Mouse (Mus musculus): ENCODE results near the gene Rplp2. TPM values are rescaled to one million over a fixed set of nuclear protein-coding genes. Genes with fewer than 3 reads are reported as not detected.

Gene Rplp2
- total and polyA plus RNA-seq, 2 experiments from 2014 or later, result 249 to 839 TPM

DNA sequence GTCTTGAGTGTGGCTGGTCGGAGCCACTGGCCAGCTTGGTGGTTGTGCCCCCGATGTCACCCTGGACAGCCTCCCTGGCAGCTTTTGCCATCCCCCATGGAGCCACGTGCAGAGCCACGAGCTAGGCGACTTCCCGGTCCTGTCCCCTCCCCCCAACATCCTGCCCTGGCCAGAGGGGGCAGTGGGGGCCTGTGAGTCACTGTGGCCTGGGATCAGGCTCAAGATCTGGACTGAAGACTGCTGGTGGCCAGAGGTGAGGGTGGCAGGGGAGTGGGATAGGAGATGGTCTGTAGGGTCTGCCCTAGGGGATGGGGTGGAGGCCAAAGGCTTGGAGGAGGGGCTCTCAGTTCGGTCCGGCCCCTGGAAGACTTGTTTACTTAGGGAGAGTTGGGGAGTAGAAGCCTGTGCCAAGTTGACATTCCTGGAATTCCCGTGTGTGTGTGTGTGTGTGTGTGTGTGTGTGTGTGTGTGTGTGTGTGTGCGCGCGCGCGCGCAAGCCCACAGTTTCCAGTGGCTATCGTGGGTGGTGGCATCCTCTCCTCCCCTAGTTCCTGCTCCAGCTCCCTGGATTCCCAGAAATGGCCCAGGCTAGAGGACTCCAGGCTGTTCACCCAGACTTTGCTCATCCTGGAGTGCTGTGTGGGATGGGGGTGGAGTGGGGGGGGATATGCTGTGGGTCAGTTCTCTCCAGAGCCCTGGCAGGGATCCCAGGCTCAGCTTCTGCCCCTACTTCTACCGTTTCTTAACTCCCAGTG lies 29.2 kb downstream of the Rplp2 start:
- DNase-seq (ENCODE audit: low spot score), result peak; percentile 50
- H3K4me2 ChIP-seq (ENCODE audit: low read depth, low read length), result peak overlapping the region; percentile 77
- WGBS, result 6% methylated on average over 17 of the region's 17 CpGs
- peak; percentile 41; the same call in 1 of the 2 replicates for TF ChIP-seq CTCF (IDR thresholded peaks at IDR 0.05; ENCODE audit: low read depth)
- H3K27me3 ChIP-seq (ENCODE audit: insufficient read depth, low read length), result no peaks in the 10 kb centered on the region
- H3K36me3 ChIP-seq (ENCODE audit: insufficient read depth, low read length), result peaks cover 9% of the 10 kb centered on the region
- peak; percentile 8; the same call in 1 of the 2 replicates for ATAC-seq
- H3K4me1 ChIP-seq (ENCODE audit: insufficient read depth, low read length), result peaks cover 18% of the 10 kb centered on the region
- no peak overlapping the region; the same call in none of the 2 replicates for H3K9ac ChIP-seq (replicated peaks; ENCODE audit: low read length)
- 0 out of 2 replicates have a peak overlapping the region, but pooled peaks have one; percentile 7 for H3K4me3 ChIP-seq (ENCODE audit: low read length)
- H3K27ac ChIP-seq, result peak overlapping the region; percentile 80
- no peaks in the 10 kb centered on the region for H3K9me3 ChIP-seq (ENCODE audit: low read length)

DNA sequence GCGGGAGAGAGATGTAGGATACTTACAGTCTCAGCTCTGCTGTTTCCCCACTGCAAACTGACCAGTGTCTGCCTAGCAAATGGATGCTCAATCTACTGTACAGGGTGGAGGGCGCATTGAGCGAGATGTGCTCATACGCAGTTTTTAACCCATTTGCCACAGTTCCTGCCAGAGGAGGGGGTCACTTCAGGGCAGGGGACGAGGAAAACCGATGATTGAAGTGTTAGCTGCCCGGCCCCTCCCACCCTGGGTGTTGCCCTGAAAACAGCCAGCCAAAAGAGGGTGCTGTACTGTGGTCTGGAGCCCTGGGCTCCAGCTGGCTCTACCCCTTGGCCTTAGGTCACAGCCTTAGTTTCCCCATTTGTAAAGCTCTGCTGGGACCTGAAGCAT lies 29.8 kb downstream of the Rplp2 start:
- no peak overlapping the region; the same call in 1 of the 2 replicates for H3K9ac ChIP-seq (replicated peaks; ENCODE audit: low read length)
- no peak for DNase-seq (ENCODE audit: low spot score)
- no peaks in the 10 kb centered on the region for H3K9me3 ChIP-seq (ENCODE audit: low read length)
- peaks cover 18% of the 10 kb centered on the region for H3K4me1 ChIP-seq (ENCODE audit: insufficient read depth, low read length)
- H3K4me2 ChIP-seq (ENCODE audit: low read depth, low read length), result peak overlapping the region; percentile 77
- no peak for ATAC-seq
- H3K36me3 ChIP-seq (ENCODE audit: insufficient read depth, low read length), result peaks cover 8% of the 10 kb centered on the region
- H3K27ac ChIP-seq, result peak overlapping the region; percentile 80; the same call in 1 of the 2 replicates
- WGBS, result 20% methylated on average over 7 of the region's 7 CpGs
- H3K4me3 ChIP-seq (ENCODE audit: low read length), result 0 out of 2 replicates have a peak overlapping the region, but pooled peaks have one; percentile 7
- no peaks in the 10 kb centered on the region for H3K27me3 ChIP-seq (ENCODE audit: insufficient read depth, low read length)
- TF ChIP-seq CTCF (IDR thresholded peaks at IDR 0.05; ENCODE audit: low read depth), result no peak; the same call in 1 of the 2 replicates

GRCm38 (mm10) chr7:141477578-141478269 lies 30.6 kb downstream of the Rplp2 start:
- TF ChIP-seq CTCF (IDR thresholded peaks at IDR 0.05; ENCODE audit: low read depth), result no peak
- no peak for DNase-seq (ENCODE audit: low spot score)
- no peak overlapping the region for H3K9ac ChIP-seq (replicated peaks; ENCODE audit: low read length)
- peaks cover under 1% of the 10 kb centered on the region for H3K36me3 ChIP-seq (ENCODE audit: insufficient read depth, low read length)
- no peak overlapping the region for H3K4me3 ChIP-seq (ENCODE audit: low read length)
- no peak overlapping the region for H3K4me2 ChIP-seq (ENCODE audit: low read depth, low read length)
- H3K4me1 ChIP-seq (ENCODE audit: insufficient read depth, low read length), result peaks cover 18% of the 10 kb centered on the region
- no peak for ATAC-seq
- peak overlapping the region; percentile 80; the same call in 1 of the 2 replicates for H3K27ac ChIP-seq
- 76% methylated on average over 4 of the region's 4 CpGs for WGBS
- H3K27me3 ChIP-seq (ENCODE audit: insufficient read depth, low read length), result no peaks in the 10 kb centered on the region
- no peaks in the 10 kb centered on the region for H3K9me3 ChIP-seq (ENCODE audit: low read length)

DNA sequence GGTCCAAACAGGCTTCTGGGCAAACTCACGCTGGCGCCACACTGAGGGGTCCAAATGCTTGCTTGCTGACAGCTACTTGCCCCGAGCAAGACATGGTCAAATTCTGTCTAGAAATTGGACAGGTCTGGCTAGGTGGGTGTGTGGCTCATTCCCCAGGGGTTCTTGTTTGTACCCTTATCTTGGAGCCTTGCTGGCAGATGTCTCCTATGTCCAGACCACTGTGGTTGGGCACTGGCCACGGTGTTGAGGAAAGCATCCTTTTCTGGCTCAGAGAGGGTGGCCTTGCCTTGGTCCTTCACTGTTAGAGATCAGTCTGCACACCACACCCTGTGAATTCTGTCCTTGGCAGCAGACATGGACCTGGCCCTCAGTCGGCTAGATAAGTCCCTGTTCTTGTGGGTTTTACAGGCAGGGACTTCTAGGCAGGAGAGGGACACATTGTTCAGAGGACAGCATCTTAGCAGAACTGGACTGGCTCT lies 31.1 kb downstream of the Rplp2 start:
- no peak for TF ChIP-seq CTCF (IDR thresholded peaks at IDR 0.05; ENCODE audit: low read depth)
- Histone ChIP-seq H3K9ac (replicated peaks; ENCODE audit: low read length) (no peak overlapping the region), H3K27ac (no peak overlapping the region), H3K4me3 (ENCODE audit: low read length) (no peak overlapping the region), H3K27me3 (ENCODE audit: insufficient read depth, low read length) (no peaks in the 10 kb centered on the region), H3K9me3 (ENCODE audit: low read length) (no peaks in the 10 kb centered on the region), H3K4me2 (ENCODE audit: low read depth, low read length) (no peak overlapping the region), H3K36me3 (ENCODE audit: insufficient read depth, low read length) (no peaks in the 10 kb centered on the region), H3K4me1 (ENCODE audit: insufficient read depth, low read length) (peaks cover 18% of the 10 kb centered on the region)
- WGBS, result 73% methylated on average over 5 of the region's 5 CpGs
- ATAC-seq, result no peak
- DNase-seq (ENCODE audit: low spot score), result no peak

DNA sequence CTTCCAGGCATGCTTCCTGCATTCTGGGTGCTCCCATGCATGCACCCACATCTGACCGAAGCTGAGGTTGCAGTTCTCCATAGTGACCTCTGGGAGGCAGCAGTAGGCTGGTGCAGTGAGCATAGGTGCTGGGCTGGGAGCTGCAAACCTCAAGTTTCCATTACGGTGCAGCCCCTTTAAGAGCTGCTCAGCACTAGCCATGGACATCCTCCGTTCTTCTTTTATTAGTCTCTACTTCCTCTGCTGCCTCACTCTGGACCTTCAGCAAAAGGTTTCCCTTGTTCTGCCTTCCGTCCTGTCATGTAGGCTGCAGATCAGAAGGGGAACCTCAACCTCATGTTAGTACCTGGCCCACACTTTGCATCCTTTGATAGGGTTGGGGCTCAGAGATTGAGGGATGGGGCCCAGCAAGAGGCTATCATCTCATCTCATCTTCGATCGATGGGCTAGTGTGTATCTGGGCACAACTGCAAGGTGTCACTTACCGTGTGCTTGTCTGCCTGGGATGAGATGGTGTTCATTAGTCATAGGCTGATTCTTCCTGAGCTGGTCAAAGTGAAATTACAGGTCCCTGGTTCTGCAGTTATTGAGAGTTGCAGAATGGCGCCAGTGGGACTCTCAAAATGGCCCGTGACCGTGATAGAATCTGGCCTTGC lies 33.8 kb downstream of the Rplp2 start:
- TF ChIP-seq CTCF (IDR thresholded peaks at IDR 0.05; ENCODE audit: low read depth), result peak; percentile 96

More for the DNA sequence above, 33.8 kb downstream of the Rplp2 start:
- peak overlapping the region; percentile 70 for H3K4me3 ChIP-seq (ENCODE audit: low read length)
- H3K9me3 ChIP-seq (ENCODE audit: low read length), result no peaks in the 10 kb centered on the region
- no peaks in the 10 kb centered on the region for H3K27me3 ChIP-seq (ENCODE audit: insufficient read depth, low read length)
- peak overlapping the region; percentile 17; the same call in 1 of the 2 replicates for H3K9ac ChIP-seq (replicated peaks; ENCODE audit: low read length)
- H3K4me2 ChIP-seq (ENCODE audit: low read depth, low read length), result peak overlapping the region; percentile 93
- peaks cover 14% of the 10 kb centered on the region for H3K4me1 ChIP-seq (ENCODE audit: insufficient read depth, low read length)
- DNase-seq (ENCODE audit: low spot score) (peak; percentile 90), ATAC-seq (peak; percentile 60)
- H3K36me3 ChIP-seq (ENCODE audit: insufficient read depth, low read length), result no peaks in the 10 kb centered on the region
- WGBS, result 9% methylated on average over 10 of the region's 10 CpGs
- peak overlapping the region; percentile 81 for H3K27ac ChIP-seq

All from hindbrain, postnatal 0 days (tissue).